Comparison of ENCODE assay signal across 24 mouse cellular contexts in the genomic region with DNA sequence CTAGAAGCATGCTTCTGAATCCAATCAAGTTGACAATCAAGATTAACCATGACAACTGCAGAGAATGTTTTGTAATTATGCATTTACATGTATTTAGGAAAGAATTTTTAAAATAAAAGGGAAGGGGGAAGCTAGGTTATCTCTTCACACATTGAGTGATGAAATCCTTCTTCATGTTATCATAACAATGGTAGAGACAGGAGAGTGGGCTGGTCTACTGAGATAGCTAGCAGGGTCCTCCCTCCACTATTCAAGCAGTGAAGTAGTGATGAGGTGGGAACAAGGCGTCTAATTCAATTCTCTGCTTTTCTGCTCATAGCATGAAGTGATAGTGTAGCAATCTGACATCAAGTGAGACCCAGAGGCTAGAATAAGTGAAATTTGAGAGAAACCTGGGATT.
"Had no signal": no experiment of that assay in that cellular context is flagged by ENCODE, and none has a peak within 500 bp of the region (broad histone marks: within the 10 kb centered on the region; RNA-seq: fewer than 3 reads in every experiment).

No protein-coding gene starts in this region.

- H3K4me3 ChIP-seq: gastrocnemius, adult 2 months; heart, embryonic 10.5 days; heart, embryonic 12.5 days; hindbrain, embryonic 10.5 days; hindbrain, embryonic 12.5 days; intestine, embryonic 15.5 days; layer of hippocampus, adult 2 months; left cerebral cortex, adult 2 months; limb, embryonic 10.5 days; limb, embryonic 12.5 days had no signal

- H3K4me1 ChIP-seq: heart, embryonic 10.5 days; heart, embryonic 12.5 days; hindbrain, embryonic 10.5 days; hindbrain, embryonic 12.5 days; intestine, embryonic 15.5 days; limb, embryonic 10.5 days; limb, embryonic 12.5 days had no signal

- ATAC-seq: hindbrain, embryonic 16.5 days; inflammation-experienced regulatory T-cells, adult 6 months; intestine, embryonic 15.5 days; intestine, postnatal 0 days had no signal

- H3K27ac ChIP-seq: gastrocnemius, adult 2 months; heart, embryonic 10.5 days; hindbrain, embryonic 10.5 days; hindbrain, embryonic 12.5 days; hindbrain, embryonic 14.5 days; intestine, embryonic 15.5 days; layer of hippocampus, adult 2 months; left cerebral cortex, adult 2 months; limb, embryonic 10.5 days; limb, embryonic 12.5 days had no signal

- H3K4me2 ChIP-seq: heart, embryonic 12.5 days; hindbrain, embryonic 12.5 days; hindbrain, embryonic 14.5 days; intestine, embryonic 15.5 days; limb, embryonic 12.5 days had no signal

- H3K9me3 ChIP-seq: heart, embryonic 10.5 days; heart, embryonic 12.5 days; hindbrain, embryonic 10.5 days; hindbrain, embryonic 12.5 days; intestine, embryonic 15.5 days; limb, embryonic 10.5 days; limb, embryonic 12.5 days had no signal

- H3K9ac ChIP-seq: heart, embryonic 12.5 days; hindbrain, embryonic 12.5 days; hindbrain, embryonic 14.5 days; intestine, embryonic 15.5 days; limb, embryonic 12.5 days had no signal

- H3K27me3 ChIP-seq: heart, embryonic 12.5 days; hindbrain, embryonic 12.5 days; intestine, embryonic 15.5 days had no signal

- H3K36me3 ChIP-seq: heart, embryonic 10.5 days; heart, embryonic 12.5 days; hindbrain, embryonic 10.5 days; hindbrain, embryonic 12.5 days; intestine, embryonic 15.5 days; limb, embryonic 10.5 days; limb, embryonic 12.5 days had no signal

- DNase-seq: gastrocnemius, adult 2 months; gastrocnemius, postnatal 10 days; gastrocnemius, postnatal 25 days; heart, adult 18-20 months; heart, postnatal 10 days; heart, postnatal 4 days; kidney, adult 18-20 months; kidney, adult 8-10 months; kidney, postnatal 10 days; kidney, postnatal 25 days; kidney, postnatal 4 days had no signal
